ENCODE assay signal across 8 mouse cellular contexts in genomic region chr1:169459071-169459782, GRCm38 (mm10).
DNase-seq lines count a peak whose midpoint lies in the region; ATAC-seq lines count a peak whose summit lies in the region.

No protein-coding gene starts in this region.

- H3K27ac ChIP-seq in forebrain, embryonic 13.5 days, result no peak overlapping the region
- H3K27ac ChIP-seq in hindbrain, embryonic 11.5 days (ENCODE audit: low read depth, low read length), result no peak overlapping the region

- H3K4me1 ChIP-seq in forebrain, embryonic 13.5 days, result peaks cover 9% of the 10 kb centered on the region
- H3K4me1 ChIP-seq in hindbrain, embryonic 11.5 days (replicated peaks; ENCODE audit: control insufficient read depth, insufficient read depth, low read length), result peaks cover 5% of the 10 kb centered on the region; the same call in 1 of the 2 replicates

- 16% methylated on average over 11 of the region's 11 CpGs for WGBS in forebrain, embryonic 13.5 days
- 14% methylated on average over 11 of the region's 11 CpGs for WGBS in hindbrain, embryonic 11.5 days

- no peak overlapping the region for H3K4me3 ChIP-seq in forebrain, embryonic 13.5 days
- no peak overlapping the region for H3K4me3 ChIP-seq in hindbrain, embryonic 11.5 days (ENCODE audit: low read depth, low read length)

- no peaks in the 10 kb centered on the region for H3K36me3 ChIP-seq in forebrain, embryonic 13.5 days (ENCODE audit: poor library complexity, severe bottlenecking)
- H3K36me3 ChIP-seq in hindbrain, embryonic 11.5 days (ENCODE audit: control insufficient read depth, insufficient read depth, low read length), result no peaks in the 10 kb centered on the region

- peak; percentile 30 for DNase-seq in gastrocnemius, adult 18-20 months (ENCODE audit: low spot score)
- no peak for DNase-seq in gastrocnemius, adult 8-10 months (ENCODE audit: low spot score in 2 of 2)
- peak; percentile 15 for DNase-seq in c-Kit-positive CD71-positive TER-119-positive erythroid progenitor cells, embryonic 14.5 days (ENCODE audit: low spot score)
- peak; percentile 89 for DNase-seq in hindbrain, embryonic 11.5 days (ENCODE audit: low spot score)
- DNase-seq in layer of hippocampus, postnatal 25 days (ENCODE audit: extremely low spot score in 1 of 2, low spot score in 1 of 2), result peak; percentile 36 to 63
- peak; percentile 34 for DNase-seq in right cerebral cortex, postnatal 25 days

- peak overlapping the region; percentile 38; the same call in 1 of the 2 replicates for H3K9ac ChIP-seq in forebrain, embryonic 13.5 days
- no peak overlapping the region for H3K9ac ChIP-seq in hindbrain, embryonic 11.5 days (ENCODE audit: low read depth, low read length)

- peak overlapping the region; percentile 46 for H3K4me2 ChIP-seq in forebrain, embryonic 13.5 days
- H3K4me2 ChIP-seq in hindbrain, embryonic 11.5 days (replicated peaks; ENCODE audit: low read depth, low read length), result no peak overlapping the region

- no peaks in the 10 kb centered on the region for H3K9me3 ChIP-seq in forebrain, embryonic 13.5 days (replicated peaks)
- H3K9me3 ChIP-seq in hindbrain, embryonic 11.5 days (ENCODE audit: control insufficient read depth, low read length), result no peaks in the 10 kb centered on the region

- no peaks in the 10 kb centered on the region for H3K27me3 ChIP-seq in forebrain, embryonic 13.5 days
- no peaks in the 10 kb centered on the region for H3K27me3 ChIP-seq in hindbrain, embryonic 11.5 days (ENCODE audit: control insufficient read depth, insufficient read depth, low read length)

- peak; percentile 63 for ATAC-seq in forebrain, embryonic 13.5 days
- ATAC-seq in hindbrain, embryonic 11.5 days (ENCODE audit: low FRiP score), result peak; percentile 86
- ATAC-seq in megakaryocyte, adult 5-6 weeks (ENCODE audit: poor library complexity, severe bottlenecking), result peak; percentile 74

Comparison
In these comparisons a context has a peak if more than half of its experiments do, and no peak if none do; other contexts are left out.
1. DNase-seq: peak in gastrocnemius, adult 18-20 months (single experiment), c-Kit-positive CD71-positive TER-119-positive erythroid progenitor cells, embryonic 14.5 days (single experiment), hindbrain, embryonic 11.5 days (single experiment), layer of hippocampus, postnatal 25 days (2 of 2) and right cerebral cortex, postnatal 25 days (single experiment); none in gastrocnemius, adult 8-10 months (0 of 2).
2. Peak in every context shown above with its lines, with median percentiles within 50 percentile points of each other: ATAC-seq.